Mouse (Mus musculus) B cell, adult 2 months (primary cell): ENCODE measurements at regions not wholly inside any gene's neighbourhood (a gene's known extent, or its start where the extent isn't known, plus 50 kb on each side); places are given as distances from the start of the nearest gene placed in this dataset.

Source experiments
- DNase-seq, 2 experiments: peaks; one replicate each; pipeline ENCODE4 v3.0.0; 2022

GRCm38 (mm10) chr2:168337611-168338010 is 56.1 kb upstream of the Kcng1 start:
- no peak for DNase-seq

- no peak for DNase-seq
These were observed 54.3 kb upstream of the Kcng1 start for GRCm38 (mm10) chr2:168335739-168336385.

- no peak for DNase-seq
These were observed 52.7 kb upstream of the Kcng1 start for GRCm38 (mm10) chr2:168334241-168334588.

- DNase-seq: no peak
These were observed 52.2 kb upstream of the Kcng1 start for GRCm38 (mm10) chr2:168333552-168334240.

- no peak for DNase-seq
These were observed 51.4 kb upstream of the Kcng1 start for GRCm38 (mm10) chr2:168332972-168333371.
